Mouse (Mus musculus) E14TG2a.4 (cell line): Measurements from ENCODE around the gene Tspear.

ENCODE experiments used
- CTCF ChIP-seq: conservative IDR thresholded peaks from 2 replicates; pipeline ENCODE4 v1.5.1; 2014; ENCODE audit warnings: low read length
- NANOG ChIP-seq: IDR thresholded peaks from 2 replicates; pipeline ENCODE4 v1.6.1; 2014; ENCODE audit warnings: borderline replicate concordance, low read length, mixed read lengths

DNA sequence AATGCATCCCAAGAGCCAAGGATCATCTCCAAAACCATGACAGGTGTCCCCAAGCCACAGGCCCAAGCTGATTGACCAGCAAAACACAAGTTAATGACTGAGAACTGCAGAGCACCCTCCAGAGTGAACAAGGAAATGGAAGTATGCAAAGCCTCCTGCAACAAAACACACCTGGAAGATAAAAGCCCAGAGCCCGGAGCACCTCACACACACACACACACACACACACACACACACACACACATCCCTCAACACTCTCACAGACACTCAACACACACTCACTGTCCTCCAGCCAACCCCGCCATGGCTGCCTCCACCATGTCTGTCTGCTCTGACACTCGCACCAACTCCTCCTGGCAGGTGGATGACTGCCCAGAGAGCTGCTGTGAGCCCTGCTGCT, 160.1 kb downstream of the Tspear start, which contains the start of gene Gm36176:
- no peak for TF ChIP-seq CTCF
- TF ChIP-seq NANOG: no peak
